Mouse (Mus musculus): ENCODE measurements around the gene Pias3. TPM values are rescaled to one million over a fixed set of nuclear protein-coding genes. Genes with fewer than 3 reads are reported as not detected.
A peak's percentile ranks its signal among the peaks of the same experiment; 100 is the strongest.

Gene Pias3
- polyA plus RNA-seq, 2 experiments: 3.6 to 5.1 TPM

DNA sequence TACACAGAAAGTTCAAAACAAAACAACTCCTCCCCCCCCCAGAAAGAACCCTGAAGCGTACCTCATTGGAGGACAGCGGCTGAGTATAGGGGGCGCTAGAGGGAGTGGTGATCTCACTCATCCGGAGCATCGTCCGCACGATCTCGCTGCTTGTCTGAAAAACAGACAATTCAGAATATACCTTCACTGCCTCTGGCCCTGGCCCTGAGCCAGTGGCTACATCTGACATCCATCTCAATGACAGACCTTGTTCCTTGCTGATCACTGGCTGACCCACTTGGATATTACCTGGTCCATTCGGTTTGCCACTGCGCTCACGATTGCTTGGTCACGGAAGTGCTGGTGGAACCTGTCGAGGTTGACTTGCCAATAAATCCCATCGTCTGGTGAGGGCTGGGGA lies 23.0 kb downstream of the Pias3 start:
- TF ChIP-seq EP300 (IDR thresholded peaks at IDR 0.05; ENCODE audit: low read depth) (no peak), CTCF (IDR thresholded peaks at IDR 0.05; ENCODE audit: low read depth) (peak; percentile 72)
- H3K9ac ChIP-seq (replicated peaks): no peak overlapping the region
- DNase-seq (ENCODE audit: low read depth in 3 of 3, low spot score in 3 of 3): peak in 1 of 3 experiments; percentile 11
- ATAC-seq (ENCODE audit: insufficient read depth): no peak
- 57% methylated on average over 14 of the region's 14 CpGs for WGBS (ENCODE audit: insufficient replicate concordance)
- no peaks in the 10 kb centered on the region for H3K27me3 ChIP-seq (ENCODE audit: control insufficient read depth, insufficient read depth, low read length)
- H3K4me1 ChIP-seq (replicated peaks; ENCODE audit: control insufficient read depth in 2 of 2, insufficient read depth in 2 of 2, low read length in 1 of 2): peaks cover 0 to 10% of the 10 kb centered on the region in 2 experiments; a peak in 3 of 4 replicates
- H3K4me2 ChIP-seq (ENCODE audit: low read depth): no peak overlapping the region
- no peak overlapping the region for H3K27ac ChIP-seq
- H3K9me3 ChIP-seq (ENCODE audit: control insufficient read depth, low read length): no peaks in the 10 kb centered on the region
- peaks cover 25% of the 10 kb centered on the region for H3K36me3 ChIP-seq (replicated peaks; ENCODE audit: control insufficient read depth, insufficient read depth, low read depth)
- H3K4me3 ChIP-seq (ENCODE audit: insufficient read depth in 1 of 2, low read depth in 2 of 2, low read length in 2 of 2): no peak overlapping the region

DNA sequence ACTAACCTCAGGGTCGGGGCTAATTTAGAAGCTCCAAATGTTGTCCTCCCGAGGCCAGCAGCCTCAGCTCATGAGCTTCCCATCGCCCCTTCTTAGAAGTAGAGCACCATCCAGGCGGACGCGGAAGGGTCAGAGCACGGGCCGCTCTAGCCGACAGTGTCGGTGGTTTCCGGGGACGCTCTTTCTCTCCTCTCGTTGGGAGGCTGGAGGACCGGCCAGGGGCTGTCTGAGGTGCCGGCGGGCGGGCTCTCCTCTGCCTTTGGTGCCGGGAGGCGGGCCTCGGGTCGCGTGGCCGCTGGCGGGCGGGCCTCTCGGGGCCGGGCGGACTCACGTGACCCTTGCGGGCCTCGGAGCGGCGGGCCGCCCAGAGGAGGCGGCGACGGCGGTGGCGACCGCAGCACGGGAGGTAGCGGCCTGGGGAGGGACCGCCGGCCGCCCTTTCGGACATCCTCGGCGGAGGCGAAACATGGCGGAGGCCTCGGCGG lies 31.2 kb downstream of the Pias3 start, which contains the start of the genes Polr3c and Rnf115:
Polr3c (minus strand) TSS at position 286 of the 485 bp plus-strand sequence.
Rnf115 (plus strand) TSS at position 322 of the 485 bp plus-strand sequence.
- Histone ChIP-seq H3K4me3 (ENCODE audit: insufficient read depth in 1 of 2, low read depth in 2 of 2, low read length in 2 of 2) (peak within 1 kb of the TSS; percentile 91 to 100), H3K27me3 (ENCODE audit: control insufficient read depth, insufficient read depth, low read length) (no peaks in the 10 kb centered on the region), H3K9me3 (ENCODE audit: control insufficient read depth, low read length) (no peaks in the 10 kb centered on the region), H3K4me2 (ENCODE audit: low read depth) (peak within 1 kb of the TSS; percentile 90), H3K27ac (peak within 1 kb of the TSS; percentile 82), H3K36me3 (replicated peaks; ENCODE audit: control insufficient read depth, insufficient read depth, low read depth) (peaks cover 3% of the 10 kb centered on the region; the same call in 1 of the 2 replicates), H3K9ac (replicated peaks) (peak within 1 kb of the TSS; percentile 95), H3K4me1 (replicated peaks; ENCODE audit: control insufficient read depth in 2 of 2, insufficient read depth in 2 of 2, low read length in 1 of 2) (peaks cover 13 to 15% of the 10 kb centered on the region in 2 experiments)
- DNase-seq (ENCODE audit: low read depth in 3 of 3, low spot score in 3 of 3): peak; percentile 92
- TF ChIP-seq CTCF (IDR thresholded peaks at IDR 0.05; ENCODE audit: low read depth) (no peak), EP300 (IDR thresholded peaks at IDR 0.05; ENCODE audit: low read depth) (no peak)
- ATAC-seq (ENCODE audit: insufficient read depth): peak; percentile 99
- under 1% methylated on average over 52 of the region's 52 CpGs for WGBS (ENCODE audit: insufficient replicate concordance)

DNA sequence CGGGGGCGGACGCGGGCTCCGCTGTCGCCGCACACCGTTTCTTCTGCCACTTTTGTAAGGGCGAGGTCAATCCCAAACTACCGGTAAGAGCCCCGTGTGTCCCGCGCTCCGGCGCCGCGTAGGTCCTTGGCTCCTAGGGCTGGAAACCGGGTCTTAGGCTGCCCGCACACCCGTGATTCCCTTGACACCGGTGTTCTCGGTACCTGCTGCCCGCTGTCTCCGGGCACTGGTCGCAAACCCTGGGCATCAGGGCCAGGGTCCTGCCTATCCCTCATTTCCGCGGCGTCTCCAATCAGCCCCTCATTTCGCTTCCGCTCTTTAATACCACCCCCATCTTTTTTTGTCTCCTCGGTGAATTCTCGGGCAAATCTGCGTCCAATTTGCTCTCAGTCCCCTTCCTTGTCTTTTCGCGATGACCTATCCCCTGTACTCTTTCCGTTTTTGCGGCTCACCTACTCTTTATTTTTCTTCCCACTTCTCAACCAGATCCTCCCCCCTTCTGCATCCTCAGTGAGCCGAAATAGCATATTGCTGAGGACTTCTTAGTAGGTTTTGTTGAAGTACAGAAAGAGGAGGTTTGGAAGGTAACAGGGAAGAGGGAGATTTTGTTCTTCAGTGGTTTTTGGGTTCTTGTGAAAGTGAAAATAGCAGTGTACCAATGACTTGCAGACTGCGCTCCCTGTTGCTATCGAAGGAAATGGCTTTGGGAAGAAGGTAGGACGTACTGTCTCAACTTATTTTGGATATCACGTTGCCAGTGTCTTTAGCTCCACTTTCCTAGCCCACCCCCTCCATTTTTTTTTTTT lies 31.8 kb downstream of the Pias3 start:
- peak overlapping the region; percentile 90 for H3K4me2 ChIP-seq (ENCODE audit: low read depth)
- WGBS (ENCODE audit: insufficient replicate concordance): 1% methylated on average over 42 of the region's 42 CpGs
- H3K9ac ChIP-seq (replicated peaks): peak overlapping the region; percentile 95
- ATAC-seq (ENCODE audit: insufficient read depth) (peak; percentile 49; the same call in 1 of the 2 replicates), DNase-seq (ENCODE audit: low read depth in 3 of 3, low spot score in 3 of 3) (peak in 1 of 3 experiments; percentile 29)
- H3K36me3 ChIP-seq (replicated peaks; ENCODE audit: control insufficient read depth, insufficient read depth, low read depth): peaks cover 3% of the 10 kb centered on the region; the same call in 1 of the 2 replicates
- no peak for TF ChIP-seq CTCF (IDR thresholded peaks at IDR 0.05; ENCODE audit: low read depth)
- TF ChIP-seq EP300 (IDR thresholded peaks at IDR 0.05; ENCODE audit: low read depth): no peak
- H3K4me1 ChIP-seq (replicated peaks; ENCODE audit: control insufficient read depth in 2 of 2, insufficient read depth in 2 of 2, low read length in 1 of 2): peaks cover 9 to 15% of the 10 kb centered on the region in 2 experiments
- peak overlapping the region; percentile 88 to 91 for H3K4me3 ChIP-seq (ENCODE audit: insufficient read depth in 1 of 2, low read depth in 2 of 2, low read length in 2 of 2)
- no peaks in the 10 kb centered on the region for H3K9me3 ChIP-seq (ENCODE audit: control insufficient read depth, low read length)
- peak overlapping the region; percentile 82 for H3K27ac ChIP-seq
- no peaks in the 10 kb centered on the region for H3K27me3 ChIP-seq (ENCODE audit: control insufficient read depth, insufficient read depth, low read length)

GRCm38 (mm10) chr3:96728634-96729402 lies 32.6 kb downstream of the Pias3 start:
- H3K9ac ChIP-seq (replicated peaks): peak overlapping the region; percentile 95
- 60% methylated on average over 7 of the region's 7 CpGs for WGBS (ENCODE audit: insufficient replicate concordance)

More at GRCm38 (mm10) chr3:96728634-96729402, 32.6 kb downstream of the Pias3 start:
- peaks cover 3% of the 10 kb centered on the region; the same call in 1 of the 2 replicates for H3K36me3 ChIP-seq (replicated peaks; ENCODE audit: control insufficient read depth, insufficient read depth, low read depth)
- peak overlapping the region; percentile 88 to 91 for H3K4me3 ChIP-seq (ENCODE audit: insufficient read depth in 1 of 2, low read depth in 2 of 2, low read length in 2 of 2)
- H3K27ac ChIP-seq: peak overlapping the region; percentile 82
- TF ChIP-seq CTCF (IDR thresholded peaks at IDR 0.05; ENCODE audit: low read depth) (no peak), EP300 (IDR thresholded peaks at IDR 0.05; ENCODE audit: low read depth) (no peak)
- no peaks in the 10 kb centered on the region for H3K9me3 ChIP-seq (ENCODE audit: control insufficient read depth, low read length)
- H3K27me3 ChIP-seq (ENCODE audit: control insufficient read depth, insufficient read depth, low read length): no peaks in the 10 kb centered on the region
- H3K4me2 ChIP-seq (ENCODE audit: low read depth): peak overlapping the region; percentile 90
- no peak for ATAC-seq (ENCODE audit: insufficient read depth)
- H3K4me1 ChIP-seq (replicated peaks; ENCODE audit: control insufficient read depth in 2 of 2, insufficient read depth in 2 of 2, low read length in 1 of 2): peaks cover 9 to 15% of the 10 kb centered on the region in 2 experiments
- DNase-seq (ENCODE audit: low read depth in 3 of 3, low spot score in 3 of 3): no peak

All from liver, embryonic 14.5 days (tissue).